Mouse (Mus musculus): ENCODE data around the gene Rcsd1. TPM values are rescaled to one million over a fixed set of nuclear protein-coding genes. Genes with fewer than 3 reads are reported as not detected.

Rcsd1 gene
- polyA plus RNA-seq, 1 experiment from 2014 or later = 8.3 TPM

GRCm38 (mm10) chr1:165661191-165661590 is 48.4 kb downstream of the Rcsd1 start:
- Histone ChIP-seq H3K4me2 (ENCODE audit: low read length) (no peak overlapping the region), H3K27ac (ENCODE audit: low read length) (no peak overlapping the region), H3K36me3 (ENCODE audit: control insufficient read depth, insufficient read depth) (no peaks in the 10 kb centered on the region), H3K9ac (replicated peaks; ENCODE audit: low read depth, low read length) (no peak overlapping the region), H3K27me3 (replicated peaks; ENCODE audit: control insufficient read depth, insufficient read depth, low read length) (no peaks in the 10 kb centered on the region), H3K4me3 (replicated peaks; ENCODE audit: low read length) (no peak overlapping the region), H3K4me1 (replicated peaks; ENCODE audit: control insufficient read depth, insufficient read depth, low read length) (no peaks in the 10 kb centered on the region), H3K9me3 (ENCODE audit: control insufficient read depth, low read length) (no peaks in the 10 kb centered on the region)
- WGBS = 63% methylated on average over 3 of the region's 3 CpGs
- ATAC-seq = peak; percentile 35; the same call in 1 of the 2 replicates

- WGBS = 12% methylated on average over 4 of the region's 4 CpGs
- ATAC-seq = peak; percentile 62
- no peaks in the 10 kb centered on the region for H3K9me3 ChIP-seq (ENCODE audit: control insufficient read depth, low read length)
These were observed 48.8 kb downstream of the Rcsd1 start for GRCm38 (mm10) chr1:165660774-165661173.

DNA sequence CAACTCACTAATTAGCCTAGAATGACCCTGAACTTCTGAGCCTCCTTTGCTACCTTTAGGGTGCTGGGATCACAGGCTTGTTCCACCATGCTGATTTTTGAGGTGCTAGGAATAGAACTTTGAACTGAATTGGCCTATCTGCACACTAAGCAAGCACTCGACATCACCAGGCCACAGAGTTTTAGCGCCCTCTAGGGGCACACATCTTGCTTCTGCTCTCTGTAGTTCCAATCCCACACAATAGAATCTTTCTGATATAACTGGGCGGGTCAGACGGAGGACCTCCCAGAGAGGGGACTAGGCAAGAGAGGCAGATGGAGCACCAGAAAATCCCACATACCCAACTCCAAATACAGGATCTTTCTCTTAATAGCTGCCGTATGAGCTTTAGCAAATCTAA is 51.0 kb downstream of the Rcsd1 start:
- Histone ChIP-seq H3K36me3 (ENCODE audit: control insufficient read depth, insufficient read depth) (no peaks in the 10 kb centered on the region), H3K27me3 (replicated peaks; ENCODE audit: control insufficient read depth, insufficient read depth, low read length) (no peaks in the 10 kb centered on the region), H3K4me3 (replicated peaks; ENCODE audit: low read length) (no peak overlapping the region), H3K27ac (ENCODE audit: low read length) (no peak overlapping the region), H3K9me3 (ENCODE audit: control insufficient read depth, low read length) (no peaks in the 10 kb centered on the region), H3K9ac (replicated peaks; ENCODE audit: low read depth, low read length) (no peak overlapping the region), H3K4me1 (replicated peaks; ENCODE audit: control insufficient read depth, insufficient read depth, low read length) (no peaks in the 10 kb centered on the region), H3K4me2 (ENCODE audit: low read length) (no peak overlapping the region)
- WGBS = 24% methylated on average over 5 of the region's 5 CpGs
- ATAC-seq = peak; percentile 64

More at GRCm38 (mm10) chr1:165660774-165661173, 48.8 kb downstream of the Rcsd1 start:
- Histone ChIP-seq H3K27ac (ENCODE audit: low read length) (no peak overlapping the region), H3K4me2 (ENCODE audit: low read length) (no peak overlapping the region), H3K9ac (replicated peaks; ENCODE audit: low read depth, low read length) (no peak overlapping the region), H3K27me3 (replicated peaks; ENCODE audit: control insufficient read depth, insufficient read depth, low read length) (no peaks in the 10 kb centered on the region), H3K4me3 (replicated peaks; ENCODE audit: low read length) (no peak overlapping the region), H3K36me3 (ENCODE audit: control insufficient read depth, insufficient read depth) (no peaks in the 10 kb centered on the region), H3K4me1 (replicated peaks; ENCODE audit: control insufficient read depth, insufficient read depth, low read length) (no peaks in the 10 kb centered on the region)

- no peaks in the 10 kb centered on the region for H3K27me3 ChIP-seq (replicated peaks; ENCODE audit: control insufficient read depth, insufficient read depth, low read length)
These were observed 54.1 kb downstream of the Rcsd1 start for GRCm38 (mm10) chr1:165655482-165655881.

GRCm38 (mm10) chr1:165655022-165655421 is 54.5 kb downstream of the Rcsd1 start:
- ATAC-seq = no peak
- no peaks in the 10 kb centered on the region for H3K4me1 ChIP-seq (replicated peaks; ENCODE audit: control insufficient read depth, insufficient read depth, low read length)
- H3K4me3 ChIP-seq (replicated peaks; ENCODE audit: low read length) = no peak overlapping the region
- H3K9me3 ChIP-seq (ENCODE audit: control insufficient read depth, low read length) = no peaks in the 10 kb centered on the region
- H3K9ac ChIP-seq (replicated peaks; ENCODE audit: low read depth, low read length) = no peak overlapping the region
- no peaks in the 10 kb centered on the region for H3K36me3 ChIP-seq (ENCODE audit: control insufficient read depth, insufficient read depth)
- 77% methylated on average over 6 of the region's 6 CpGs for WGBS
- no peak overlapping the region for H3K4me2 ChIP-seq (ENCODE audit: low read length)
- no peak overlapping the region for H3K27ac ChIP-seq (ENCODE audit: low read length)
- H3K27me3 ChIP-seq (replicated peaks; ENCODE audit: control insufficient read depth, insufficient read depth, low read length) = no peaks in the 10 kb centered on the region

More at GRCm38 (mm10) chr1:165655482-165655881, 54.1 kb downstream of the Rcsd1 start:
- Histone ChIP-seq H3K4me3 (replicated peaks; ENCODE audit: low read length) (no peak overlapping the region), H3K36me3 (ENCODE audit: control insufficient read depth, insufficient read depth) (no peaks in the 10 kb centered on the region), H3K9ac (replicated peaks; ENCODE audit: low read depth, low read length) (no peak overlapping the region), H3K4me2 (ENCODE audit: low read length) (no peak overlapping the region), H3K27ac (ENCODE audit: low read length) (no peak overlapping the region), H3K4me1 (replicated peaks; ENCODE audit: control insufficient read depth, insufficient read depth, low read length) (no peaks in the 10 kb centered on the region), H3K9me3 (ENCODE audit: control insufficient read depth, low read length) (no peaks in the 10 kb centered on the region)
- ATAC-seq = no peak
- WGBS = 88% methylated on average over 14 of the region's 14 CpGs

DNA sequence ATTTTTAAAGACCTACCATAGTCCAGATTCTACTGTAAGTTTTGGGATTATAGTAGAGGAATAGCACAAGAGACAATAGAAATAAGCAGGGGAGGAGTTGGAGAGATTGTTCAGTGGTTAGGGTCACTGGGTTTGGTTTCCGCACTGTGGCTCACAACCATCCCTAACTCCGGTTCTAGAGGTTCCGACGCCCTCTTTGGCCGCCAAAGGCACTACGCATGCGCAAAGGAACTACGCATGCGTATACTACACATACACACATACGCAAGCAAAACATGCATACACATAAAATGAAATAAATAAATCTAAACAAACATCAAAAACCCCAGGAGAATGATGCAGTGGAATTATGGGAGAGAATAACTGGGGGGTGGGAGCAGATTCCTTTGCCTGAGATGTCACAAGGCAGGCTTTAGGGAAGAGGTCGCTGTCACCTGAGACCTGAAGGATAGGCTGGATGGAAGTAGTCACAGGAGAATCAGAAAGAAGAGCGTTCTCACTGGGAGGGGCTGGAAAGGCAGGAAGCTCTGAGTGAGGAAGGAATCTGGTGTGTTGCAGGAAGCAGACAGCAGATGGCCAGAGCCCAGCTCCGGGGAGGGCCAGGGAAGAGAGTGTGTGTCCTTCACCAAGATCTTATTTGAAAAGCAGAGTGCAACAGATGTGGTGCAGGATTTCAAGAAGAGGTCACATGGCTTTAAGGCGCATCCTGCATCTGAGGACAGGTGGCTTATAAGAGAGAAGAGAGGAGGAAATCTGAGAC is 56.3 kb downstream of the Rcsd1 start:
- Histone ChIP-seq H3K4me2 (ENCODE audit: low read length) (no peak overlapping the region), H3K27me3 (replicated peaks; ENCODE audit: control insufficient read depth, insufficient read depth, low read length) (no peaks in the 10 kb centered on the region), H3K27ac (ENCODE audit: low read length) (no peak overlapping the region), H3K4me3 (replicated peaks; ENCODE audit: low read length) (no peak overlapping the region), H3K9ac (replicated peaks; ENCODE audit: low read depth, low read length) (no peak overlapping the region), H3K4me1 (replicated peaks; ENCODE audit: control insufficient read depth, insufficient read depth, low read length) (no peaks in the 10 kb centered on the region), H3K9me3 (ENCODE audit: control insufficient read depth, low read length) (no peaks in the 10 kb centered on the region), H3K36me3 (ENCODE audit: control insufficient read depth, insufficient read depth) (no peaks in the 10 kb centered on the region)
- ATAC-seq = no peak
- WGBS = 91% methylated on average over 14 of the region's 14 CpGs

GRCm38 (mm10) chr1:165652507-165652906 is 57.0 kb downstream of the Rcsd1 start:
- Histone ChIP-seq H3K4me1 (replicated peaks; ENCODE audit: control insufficient read depth, insufficient read depth, low read length) (no peaks in the 10 kb centered on the region), H3K4me2 (ENCODE audit: low read length) (no peak overlapping the region), H3K27me3 (replicated peaks; ENCODE audit: control insufficient read depth, insufficient read depth, low read length) (no peaks in the 10 kb centered on the region), H3K36me3 (ENCODE audit: control insufficient read depth, insufficient read depth) (no peaks in the 10 kb centered on the region), H3K9ac (replicated peaks; ENCODE audit: low read depth, low read length) (no peak overlapping the region), H3K9me3 (ENCODE audit: control insufficient read depth, low read length) (no peaks in the 10 kb centered on the region), H3K27ac (ENCODE audit: low read length) (no peak overlapping the region), H3K4me3 (replicated peaks; ENCODE audit: low read length) (no peak overlapping the region)
- WGBS = 73% methylated on average over 2 of the region's 2 CpGs
- ATAC-seq = no peak

GRCm38 (mm10) chr1:165651158-165651557 is 58.4 kb downstream of the Rcsd1 start:
- no peak overlapping the region for H3K27ac ChIP-seq (ENCODE audit: low read length)

DNA sequence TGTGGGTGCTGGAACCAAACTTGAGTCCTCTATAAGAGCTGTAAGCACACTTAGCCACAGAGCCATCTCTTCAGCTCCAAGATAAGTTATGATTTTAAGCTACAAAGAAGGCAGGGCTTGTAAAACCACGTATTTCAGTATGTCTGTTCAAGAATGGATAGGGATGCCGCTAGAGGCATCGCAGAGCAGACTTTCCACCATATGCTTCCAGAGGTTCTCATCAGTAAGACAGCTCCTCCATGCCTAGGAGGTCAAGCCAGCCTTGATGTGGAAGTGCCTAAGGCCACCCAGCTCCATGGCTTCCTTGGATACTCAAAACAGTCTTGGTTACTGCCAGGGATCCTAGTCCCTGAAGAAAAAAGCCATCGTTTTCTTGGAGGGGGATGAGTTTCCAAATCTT is 64.5 kb downstream of the Rcsd1 start:
- no peak overlapping the region for H3K4me3 ChIP-seq (replicated peaks; ENCODE audit: low read length)

More at GRCm38 (mm10) chr1:165651158-165651557, 58.4 kb downstream of the Rcsd1 start:
- Histone ChIP-seq H3K27me3 (replicated peaks; ENCODE audit: control insufficient read depth, insufficient read depth, low read length) (no peaks in the 10 kb centered on the region), H3K9ac (replicated peaks; ENCODE audit: low read depth, low read length) (no peak overlapping the region), H3K9me3 (ENCODE audit: control insufficient read depth, low read length) (no peaks in the 10 kb centered on the region), H3K4me2 (ENCODE audit: low read length) (no peak overlapping the region), H3K4me3 (replicated peaks; ENCODE audit: low read length) (no peak overlapping the region), H3K4me1 (replicated peaks; ENCODE audit: control insufficient read depth, insufficient read depth, low read length) (no peaks in the 10 kb centered on the region), H3K36me3 (ENCODE audit: control insufficient read depth, insufficient read depth) (no peaks in the 10 kb centered on the region)
- 67% methylated on average over 5 of the region's 5 CpGs for WGBS
- ATAC-seq = no peak

More for the DNA sequence above, 64.5 kb downstream of the Rcsd1 start:
- no peak for ATAC-seq
- no peak overlapping the region for H3K4me2 ChIP-seq (ENCODE audit: low read length)
- no peaks in the 10 kb centered on the region for H3K9me3 ChIP-seq (ENCODE audit: control insufficient read depth, low read length)
- H3K9ac ChIP-seq (replicated peaks; ENCODE audit: low read depth, low read length) = no peak overlapping the region
- H3K36me3 ChIP-seq (ENCODE audit: control insufficient read depth, insufficient read depth) = no peaks in the 10 kb centered on the region
- no peak overlapping the region for H3K27ac ChIP-seq (ENCODE audit: low read length)
- 77% methylated on average over 4 of the region's 4 CpGs for WGBS
- H3K27me3 ChIP-seq (replicated peaks; ENCODE audit: control insufficient read depth, insufficient read depth, low read length) = no peaks in the 10 kb centered on the region
- H3K4me1 ChIP-seq (replicated peaks; ENCODE audit: control insufficient read depth, insufficient read depth, low read length) = no peaks in the 10 kb centered on the region
